Mouse (Mus musculus): ENCODE measurements at regions not wholly inside any gene's neighbourhood (a gene's known extent, or its start where the extent isn't known, plus 50 kb on each side); places are given as distances from the start of the nearest gene placed in this dataset.
"Not testable (repeated sequence)": the region's sequence is repeated elsewhere in the genome, so short reads cannot be mapped to it uniquely, and the experiment has no call there.

GRCm38 (mm10) chr13:57053361-57053760, 157.6 kb upstream of the Trpc7 start:
- no peak for DNase-seq (ENCODE audit: low spot score)

GRCm38 (mm10) chr13:57046130-57046529, 150.3 kb upstream of the Trpc7 start:
- DNase-seq (ENCODE audit: low spot score) = not testable (repeated sequence)

GRCm38 (mm10) chr13:57044455-57044854, 148.7 kb upstream of the Trpc7 start:
- DNase-seq (ENCODE audit: low spot score) = no peak

GRCm38 (mm10) chr13:57043316-57043974, 147.7 kb upstream of the Trpc7 start:
- DNase-seq (ENCODE audit: low spot score) = no peak

- no peak for DNase-seq (ENCODE audit: low spot score)
These were observed 146.7 kb upstream of the Trpc7 start for GRCm38 (mm10) chr13:57042514-57042913.

- DNase-seq (ENCODE audit: low spot score) = no peak
These were observed 137.1 kb upstream of the Trpc7 start for GRCm38 (mm10) chr13:57032871-57033270.

- DNase-seq (ENCODE audit: low spot score) = peak; percentile 52
These were observed 122.0 kb upstream of the Trpc7 start for GRCm38 (mm10) chr13:57017553-57018341.

- DNase-seq (ENCODE audit: low spot score) = no peak
These were observed 120.9 kb upstream of the Trpc7 start for GRCm38 (mm10) chr13:57016465-57017272.

GRCm38 (mm10) chr13:57007236-57007635, 111.4 kb upstream of the Trpc7 start:
- not testable (repeated sequence) for DNase-seq (ENCODE audit: low spot score)

GRCm38 (mm10) chr13:57003565-57004132, 107.9 kb upstream of the Trpc7 start:
- no peak for DNase-seq (ENCODE audit: low spot score)

- DNase-seq (ENCODE audit: low spot score) = no peak
These were observed 96.2 kb upstream of the Trpc7 start for GRCm38 (mm10) chr13:56992022-56992421.

GRCm38 (mm10) chr13:56974063-56974462, 78.3 kb upstream of the Trpc7 start:
- DNase-seq (ENCODE audit: low spot score) = no peak

GRCm38 (mm10) chr13:56955358-56955757, 59.6 kb upstream of the Trpc7 start:
- no peak for DNase-seq (ENCODE audit: low spot score)

GRCm38 (mm10) chr13:56948086-56948485, 52.3 kb upstream of the Trpc7 start:
- no peak for DNase-seq (ENCODE audit: low spot score)

- no peak for DNase-seq (ENCODE audit: low spot score)
These were observed 51.5 kb upstream of the Trpc7 start for GRCm38 (mm10) chr13:56947266-56947665.
